In genomic region chr3:99504772-99505171, GRCm38 (mm10) we compare ENCODE assay signal across 31 mouse cellular contexts.
"Had no signal": no experiment of that assay in that cellular context is flagged by ENCODE, and none has a peak within 500 bp of the region (broad histone marks: within the 10 kb centered on the region; RNA-seq: fewer than 3 reads in every experiment).

No protein-coding gene starts in this region.

- H3K27ac ChIP-seq: left cerebral cortex, adult 2 months; limb, embryonic 10.5 days; limb, embryonic 12.5 days; limb, embryonic 13.5 days; limb, embryonic 15.5 days; liver, embryonic 12.5 days; liver, embryonic 13.5 days; liver, embryonic 14.5 days; liver, embryonic 15.5 days; lung, embryonic 15.5 days; macrophage; midbrain, embryonic 10.5 days; midbrain, embryonic 12.5 days; midbrain, embryonic 13.5 days; midbrain, embryonic 15.5 days had no signal

- H3K4me1 ChIP-seq: limb, embryonic 10.5 days; limb, embryonic 12.5 days; limb, embryonic 13.5 days; limb, embryonic 15.5 days; liver, embryonic 12.5 days; liver, embryonic 13.5 days; liver, embryonic 15.5 days; lung, embryonic 15.5 days; megakaryocyte, embryonic 14.5 days; midbrain, embryonic 10.5 days; midbrain, embryonic 12.5 days; midbrain, embryonic 13.5 days; midbrain, embryonic 15.5 days had no signal

- H3K9me3 ChIP-seq: limb, embryonic 10.5 days; limb, embryonic 12.5 days; limb, embryonic 13.5 days; limb, embryonic 15.5 days; liver, embryonic 12.5 days; liver, embryonic 13.5 days; liver, embryonic 15.5 days; lung, embryonic 15.5 days; midbrain, embryonic 10.5 days; midbrain, embryonic 12.5 days; midbrain, embryonic 13.5 days; midbrain, embryonic 15.5 days had no signal

- H3K4me3 ChIP-seq: left cerebral cortex, adult 2 months; limb, embryonic 10.5 days; limb, embryonic 12.5 days; limb, embryonic 13.5 days; limb, embryonic 15.5 days; liver, embryonic 12.5 days; liver, embryonic 13.5 days; liver, embryonic 15.5 days; lung, embryonic 15.5 days; megakaryocyte, embryonic 14.5 days; midbrain, embryonic 10.5 days; midbrain, embryonic 12.5 days; midbrain, embryonic 13.5 days; midbrain, embryonic 15.5 days; myocyte had no signal

- DNase-seq: left cerebral cortex, postnatal 4 days; liver; liver, embryonic 13.5 days; liver, postnatal 0 days; lung, adult 18-20 months; lung, adult 2 months; lung, postnatal 10 days; lung, postnatal 14 days; lung, postnatal 36 days; lung, postnatal 4 days had no signal

- ATAC-seq: liver, embryonic 12.5 days; liver, postnatal 0 days; lung, postnatal 0 days; midbrain, embryonic 13.5 days; midbrain, embryonic 15.5 days; midbrain, embryonic 16.5 days had no signal

- H3K4me2 ChIP-seq: limb, embryonic 12.5 days; limb, embryonic 13.5 days; limb, embryonic 15.5 days; liver, embryonic 11.5 days; liver, embryonic 12.5 days; liver, embryonic 13.5 days; liver, embryonic 15.5 days; lung, embryonic 14.5 days; lung, embryonic 15.5 days; midbrain, embryonic 11.5 days; midbrain, embryonic 12.5 days; midbrain, embryonic 13.5 days; midbrain, embryonic 15.5 days had no signal

- H3K9ac ChIP-seq: limb, embryonic 12.5 days; limb, embryonic 13.5 days; limb, embryonic 15.5 days; liver, embryonic 12.5 days; liver, embryonic 13.5 days; liver, embryonic 14.5 days; liver, embryonic 15.5 days; liver, postnatal 0 days; lung, embryonic 14.5 days; lung, embryonic 15.5 days; midbrain, embryonic 12.5 days; midbrain, embryonic 13.5 days; midbrain, embryonic 15.5 days had no signal

- H3K27me3 ChIP-seq: limb, embryonic 12.5 days; limb, embryonic 13.5 days; limb, embryonic 15.5 days; liver, embryonic 12.5 days; liver, embryonic 13.5 days; liver, embryonic 15.5 days; lung, embryonic 15.5 days; megakaryocyte, embryonic 14.5 days; midbrain, embryonic 12.5 days; midbrain, embryonic 13.5 days; midbrain, embryonic 15.5 days had no signal

- H3K36me3 ChIP-seq: limb, embryonic 10.5 days; limb, embryonic 12.5 days; limb, embryonic 13.5 days; limb, embryonic 15.5 days; liver, embryonic 12.5 days; liver, embryonic 13.5 days; liver, embryonic 15.5 days; lung, embryonic 15.5 days; midbrain, embryonic 10.5 days; midbrain, embryonic 12.5 days; midbrain, embryonic 13.5 days; midbrain, embryonic 15.5 days had no signal
